Mouse (Mus musculus) A20 (cell line): ENCODE data around the gene Angel1.

Experiments used
- DNase-seq: peaks from one replicate; pipeline ENCODE4 v3.0.0-alpha.2; 2011; ENCODE audit warnings: low read depth, low spot score

Angel1 gene

GRCm38 (mm10) chr12:86702690-86703089, 23.6 kb downstream of the Angel1 start:
- no peak for DNase-seq

GRCm38 (mm10) chr12:86701491-86701890, 24.8 kb downstream of the Angel1 start:
- no peak for DNase-seq

GRCm38 (mm10) chr12:86700927-86701310, 25.3 kb downstream of the Angel1 start:
- DNase-seq: no peak

GRCm38 (mm10) chr12:86699965-86700926, 26.0 kb downstream of the Angel1 start:
- DNase-seq: no peak

GRCm38 (mm10) chr12:86698537-86698936, 27.7 kb downstream of the Angel1 start:
- DNase-seq: no peak

GRCm38 (mm10) chr12:86697996-86698395, 28.3 kb downstream of the Angel1 start:
- no peak for DNase-seq

- no peak for DNase-seq
These were observed 31.8 kb downstream of the Angel1 start for GRCm38 (mm10) chr12:86694441-86694840.

GRCm38 (mm10) chr12:86693389-86693788, 32.9 kb downstream of the Angel1 start:
- no peak for DNase-seq

GRCm38 (mm10) chr12:86692471-86693356, 33.5 kb downstream of the Angel1 start:
- peak; percentile 11 for DNase-seq

- no peak for DNase-seq
These were observed 35.4 kb downstream of the Angel1 start for GRCm38 (mm10) chr12:86690700-86691485.

- DNase-seq: no peak
These were observed 37.3 kb downstream of the Angel1 start for GRCm38 (mm10) chr12:86688917-86689316.

GRCm38 (mm10) chr12:86687971-86688573, 38.2 kb downstream of the Angel1 start:
- no peak for DNase-seq

- DNase-seq: no peak
These were observed 38.8 kb downstream of the Angel1 start for GRCm38 (mm10) chr12:86687445-86687955.

GRCm38 (mm10) chr12:86686551-86687330, 39.5 kb downstream of the Angel1 start:
- peak; percentile 10 for DNase-seq

- no peak for DNase-seq
These were observed 41.0 kb downstream of the Angel1 start for GRCm38 (mm10) chr12:86685275-86685674.

GRCm38 (mm10) chr12:86683698-86684097, 42.6 kb downstream of the Angel1 start:
- peak; percentile 42 for DNase-seq

GRCm38 (mm10) chr12:86682178-86682577, 44.1 kb downstream of the Angel1 start:
- DNase-seq: no peak

GRCm38 (mm10) chr12:86681626-86682025, 44.6 kb downstream of the Angel1 start:
- no peak for DNase-seq

- DNase-seq: no peak
These were observed 45.6 kb downstream of the Angel1 start for GRCm38 (mm10) chr12:86680591-86681193.
